Mouse (Mus musculus) CH12.LX (cell line): ENCODE measurements around the gene Ass1. TPM values are rescaled to one million over a fixed set of nuclear protein-coding genes. Genes with fewer than 3 reads are reported as not detected.

ENCODE experiments used
- DNase-seq: peaks from one replicate; pipeline ENCODE4 v3.0.0-alpha.2; 2013; ENCODE audit errors: extremely low read depth
- H3K27ac ChIP-seq: 2 replicates; pipeline ENCODE4 v1.5.1; 2012; ENCODE audit warnings: low read depth, mild to moderate bottlenecking, control low read depth, moderate library complexity; ENCODE audit not compliant: insufficient read depth
- H3K27me3 ChIP-seq: replicated peaks from 2 replicates; pipeline ENCODE3; 2012; ENCODE audit warnings: inconsistent platforms
- H3K36me3 ChIP-seq, 2 experiments: replicated peaks in 1 of 2; 2 replicates each; pipeline versions ENCODE3 to v1.6.1; 2012; ENCODE audit warnings: inconsistent platforms in 1 of 2, low read length in 1 of 2, mild to moderate bottlenecking in 1 of 2, mixed read lengths in 1 of 2, moderate library complexity in 1 of 2; ENCODE audit not compliant: control insufficient read depth in 1 of 2, insufficient read depth in 1 of 2
- H3K4me1 ChIP-seq, 2 experiments: 2 replicates each; pipeline ENCODE4 v1.6.1; 2012; ENCODE audit warnings: inconsistent platforms in 1 of 2, moderate library complexity in 1 of 2; ENCODE audit not compliant: insufficient read depth in 2 of 2, control insufficient read depth in 1 of 2
- H3K4me2 ChIP-seq: 2 replicates; pipeline ENCODE4 v1.6.1; 2012; ENCODE audit warnings: low read depth, mild to moderate bottlenecking, control low read depth; ENCODE audit not compliant: poor library complexity, insufficient read depth, severe bottlenecking
- H3K4me3 ChIP-seq, 3 experiments: fragments of 150-350 bp in 1 of 3; sonication (generic) in 1 of 3; replicated peaks in 1 of 3; 2 replicates each; pipeline versions ENCODE3 to v1.5.1; 2011 to 2012; ENCODE audit warnings: low read depth in 2 of 3, low read length in 2 of 3, mild to moderate bottlenecking in 2 of 3, moderate library complexity in 2 of 3, control low read depth in 1 of 3, improper control_type of control experiment in 1 of 3, inconsistent platforms in 1 of 3, mixed read lengths in 1 of 3; ENCODE audit not compliant: poor library complexity in 1 of 3
- H3K79me2 ChIP-seq: replicated peaks from 2 replicates; pipeline ENCODE4 v1.6.1; 2012; ENCODE audit warnings: mild to moderate bottlenecking, moderate library complexity; ENCODE audit not compliant: control insufficient read depth, poor library complexity, insufficient read depth, severe bottlenecking; ENCODE audit errors: extremely low read depth
- H3K9ac ChIP-seq: 2 replicates; pipeline ENCODE4 v1.6.1; 2012; ENCODE audit warnings: low read depth, mild to moderate bottlenecking, control low read depth, moderate library complexity; ENCODE audit not compliant: insufficient read depth
- H3K9me3 ChIP-seq: replicated peaks from 2 replicates; pipeline ENCODE3; 2012; ENCODE audit warnings: low read length, inconsistent platforms, mixed read lengths
- CHD1 ChIP-seq: IDR thresholded peaks from 2 replicates; pipeline ENCODE4 v1.6.1; 2012; ENCODE audit warnings: low read depth, low read length, improper control_type of control experiment, inconsistent platforms
- CTCF ChIP-seq, 2 experiments: IDR thresholded peaks in 1 of 2; conservative IDR thresholded peaks in 1 of 2; 2 replicates each; pipeline ENCODE4 v1.5.1; 2011 to 2012; ENCODE audit warnings: low read depth in 2 of 2, low read length in 2 of 2, improper control_type of control experiment in 1 of 2, inconsistent platforms in 1 of 2, mild to moderate bottlenecking in 1 of 2, moderate library complexity in 1 of 2
- E2F4 ChIP-seq: IDR thresholded peaks from 2 replicates; pipeline ENCODE4 v1.6.1; 2011; ENCODE audit warnings: low read depth, low read length, improper control_type of control experiment; ENCODE audit not compliant: insufficient replicate concordance
- EP300 ChIP-seq: IDR thresholded peaks from 2 replicates; pipeline ENCODE4 v1.6.1; 2011; ENCODE audit warnings: low read length, improper control_type of control experiment
- ETS1 ChIP-seq: conservative IDR thresholded peaks from 2 replicates; pipeline ENCODE4 v1.6.1; 2012; ENCODE audit warnings: low read depth, mild to moderate bottlenecking, inconsistent platforms, low read length, improper control_type of control experiment, moderate library complexity
- GABPA ChIP-seq: IDR thresholded peaks from 2 replicates; pipeline ENCODE4 v1.6.1; 2012; ENCODE audit warnings: low read depth, low read length, improper control_type of control experiment, inconsistent platforms; ENCODE audit not compliant: insufficient replicate concordance
- JUN ChIP-seq: IDR thresholded peaks from 2 replicates; pipeline ENCODE4 v1.6.1; 2011; ENCODE audit warnings: low read depth, mild to moderate bottlenecking, low read length, improper control_type of control experiment, moderate library complexity; ENCODE audit not compliant: insufficient read depth
- MAZ ChIP-seq: IDR thresholded peaks from 2 replicates; pipeline ENCODE4 v1.6.1; 2012; ENCODE audit warnings: low read depth, mild to moderate bottlenecking, inconsistent platforms, low read length, improper control_type of control experiment, moderate library complexity
- MEF2A ChIP-seq: IDR thresholded peaks from 2 replicates; pipeline ENCODE4 v1.6.1; 2014; ENCODE audit warnings: low read depth, mild to moderate bottlenecking, inconsistent platforms, low read length, improper control_type of control experiment, borderline replicate concordance
- MXI1 ChIP-seq: IDR thresholded peaks from 2 replicates; pipeline ENCODE4 v1.6.1; 2011; ENCODE audit warnings: mild to moderate bottlenecking, low read depth, low read length, improper control_type of control experiment
- MYC ChIP-seq: IDR thresholded peaks from 2 replicates; pipeline ENCODE4 v1.6.1; 2011; ENCODE audit warnings: low read depth, mild to moderate bottlenecking, improper control_type of control experiment, low read length
- NELFE ChIP-seq: IDR thresholded peaks from 2 replicates; pipeline ENCODE4 v1.6.1; 2011; ENCODE audit warnings: low read depth, low read length, improper control_type of control experiment
- NRF1 ChIP-seq: IDR thresholded peaks from 2 replicates; pipeline ENCODE4 v1.6.1; 2014; ENCODE audit warnings: low read depth, mild to moderate bottlenecking, inconsistent platforms, low read length, improper control_type of control experiment, moderate library complexity
- POLR2AphosphoS2 ChIP-seq: IDR thresholded peaks from 2 replicates; pipeline ENCODE4 v1.6.1; 2011; ENCODE audit warnings: low read depth, low read length, improper control_type of control experiment
- SIN3A ChIP-seq: IDR thresholded peaks from 2 replicates; pipeline ENCODE4 v1.6.1; 2012; ENCODE audit warnings: low read length, improper control_type of control experiment, inconsistent platforms
- SMC3 ChIP-seq: IDR thresholded peaks from 2 replicates; pipeline ENCODE4 v1.6.1; 2011; ENCODE audit warnings: low read depth, low read length, improper control_type of control experiment
- TBP ChIP-seq: conservative IDR thresholded peaks from 2 replicates; pipeline ENCODE4 v1.6.1; 2011; ENCODE audit warnings: low read depth, low read length, improper control_type of control experiment
- USF1 ChIP-seq: IDR thresholded peaks from 2 replicates; pipeline ENCODE4 v1.6.1; 2014; ENCODE audit warnings: low read depth, mild to moderate bottlenecking, inconsistent platforms, low read length, improper control_type of control experiment
- USF2 ChIP-seq: conservative IDR thresholded peaks from 2 replicates; pipeline ENCODE4 v1.6.1; 2011; ENCODE audit warnings: low read depth, low read length, improper control_type of control experiment
- ZMIZ1 ChIP-seq: IDR thresholded peaks from 2 replicates; pipeline ENCODE4 v1.6.1; 2012; ENCODE audit warnings: low read depth, mild to moderate bottlenecking, inconsistent platforms, low read length, improper control_type of control experiment
- dilution Hi-C: fragments of 300-500 bp; cut with MboI; formaldehyde crosslinking; loops from 2 replicates; pipeline ENCODE4 v1.14.3; 2020; ENCODE audit warnings: low sequenced_read_pairs; ENCODE audit not compliant: extremely low pct_unique_long_range_greater_than_20kb, extremely low pct_ligation_motif_present
- in situ Hi-C: fragments of 300-500 bp; cut with MboI; formaldehyde crosslinking; loops from 3 replicates; pipeline ENCODE4 v1.14.3; 2019; ENCODE audit warnings: low sequenced_read_pairs, low pct_ligation_motif_present, low pct_unique_long_range_greater_than_20kb, mixed read lengths
- polyA plus RNA-seq: library from polyadenylated mRNA; unstranded; fragments of >175 nt; gene quantifications from 2 replicates; pipeline ENCODE4 v1.2.1, GENCODE M21; 2012; ENCODE audit warnings: low read depth; ENCODE audit not compliant: insufficient read length
- total RNA-seq, 2 experiments: library from RNA; depleted of rRNA; stranded (reverse); fragments of 300-350 nt in 1 of 2; fragments of >200 nt in 1 of 2; gene quantifications; 2 replicates each; pipeline ENCODE4 v1.2.3; 2012 to 2014

Gene Ass1
- total and polyA plus RNA-seq, 3 experiments: 45.1 to 211 (median 87.8) TPM

DNA sequence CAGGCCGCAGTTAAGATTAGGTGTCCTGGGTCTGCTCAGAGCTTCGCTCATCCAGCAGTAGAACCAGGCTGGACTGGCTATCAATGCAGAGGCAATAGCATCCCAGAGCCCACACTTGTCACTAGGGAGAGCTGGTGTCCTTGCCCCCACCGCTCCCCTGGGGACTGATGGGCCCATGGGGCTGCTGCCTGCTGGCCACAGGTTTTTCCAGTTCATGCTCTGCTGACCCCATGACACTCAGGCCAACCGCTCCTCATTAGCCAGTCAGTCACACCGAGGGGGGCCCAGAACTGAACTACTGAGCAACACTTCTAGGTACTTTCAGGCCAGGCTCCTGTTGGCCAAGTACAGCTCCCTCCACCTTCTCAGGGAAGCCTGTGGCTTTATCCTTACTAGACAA is 24.3 kb downstream of the Ass1 start (continued):
- TF ChIP-seq SMC3 (no peak), MAZ (peak; percentile 93), USF2 (no peak), EP300 (peak; percentile 37; the same call in 1 of the 2 replicates), MEF2A (peak; percentile 19; the same call in 1 of the 2 replicates)

DNA sequence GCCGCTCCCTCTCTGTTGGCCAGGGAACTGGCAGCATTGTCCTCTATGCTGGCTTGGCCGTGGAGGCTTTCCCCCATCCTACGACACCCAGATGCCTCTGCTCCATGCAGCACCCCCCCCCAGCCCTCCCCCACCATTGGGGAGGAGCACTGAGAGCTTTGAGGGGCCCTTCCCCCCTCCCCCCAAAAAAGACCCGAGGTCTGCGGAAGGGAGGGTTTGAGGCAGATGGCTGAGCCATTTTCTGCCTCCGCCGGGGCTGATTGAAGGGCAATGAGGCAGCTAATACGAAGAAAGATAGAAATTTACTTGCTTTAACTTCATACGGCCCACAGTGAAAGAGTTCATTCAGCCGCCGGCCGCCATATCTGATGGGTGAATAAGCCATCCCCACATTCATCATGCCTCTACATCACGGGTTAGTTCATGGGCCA is 25.1 kb downstream of the Ass1 start:
- no peak for DNase-seq
- peaks cover 8% of the 10 kb centered on the region for H3K9me3 ChIP-seq
- no peak overlapping the region for H3K4me3 ChIP-seq
- no peak overlapping the region for H3K4me2 ChIP-seq
- peaks cover 0 to 94% of the 10 kb centered on the region in 2 experiments for H3K36me3 ChIP-seq
- no peaks in the 10 kb centered on the region for H3K79me2 ChIP-seq
- no peak overlapping the region for H3K27ac ChIP-seq
- in situ Hi-C loops (loop anchor here (25.0 kb wide), 1 partner anchor 292 kb away; no protein-coding TSS in a partner anchor), dilution Hi-C loops (no loop called here)
- H3K4me1 ChIP-seq: peaks cover 17 to 26% of the 10 kb centered on the region in 2 experiments
- H3K27me3 ChIP-seq: no peaks in the 10 kb centered on the region
- no peak for TF ChIP-seq EP300
- no peak overlapping the region for H3K9ac ChIP-seq

DNA sequence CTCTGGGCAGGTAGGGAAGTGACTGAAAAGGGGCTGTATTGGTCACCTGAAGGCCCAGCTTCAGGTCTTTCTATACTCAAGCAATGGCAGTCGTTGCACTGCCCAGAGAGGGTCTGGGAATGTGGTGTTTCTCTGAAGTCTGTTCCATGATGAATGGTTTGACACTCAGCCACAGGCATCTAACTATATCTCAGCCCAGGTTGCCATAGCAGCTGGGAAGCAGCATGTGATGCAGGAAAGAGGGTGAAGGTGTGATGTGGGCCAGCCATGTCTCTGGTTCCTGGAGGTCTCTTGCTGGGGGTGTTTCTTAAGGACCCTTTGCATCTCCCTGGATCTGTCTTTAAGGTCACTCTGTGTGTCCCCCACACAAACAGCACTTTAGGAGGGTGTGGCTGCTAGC is 26.1 kb downstream of the Ass1 start:
- Histone ChIP-seq H3K9me3 (peaks cover 8% of the 10 kb centered on the region), H3K27ac (no peak overlapping the region), H3K4me2 (no peak overlapping the region), H3K36me3 (peaks cover 6 to 97% of the 10 kb centered on the region in 2 experiments), H3K27me3 (no peaks in the 10 kb centered on the region), H3K9ac (no peak overlapping the region), H3K79me2 (no peaks in the 10 kb centered on the region), H3K4me1 (peaks cover 17 to 26% of the 10 kb centered on the region in 2 experiments), H3K4me3 (no peak overlapping the region)
- DNase-seq: no peak
- dilution Hi-C loops: no loop called here
- in situ Hi-C loops: loop anchor here (25.0 kb wide), 1 partner anchor 291 kb away; no protein-coding TSS in a partner anchor
- TF ChIP-seq SIN3A: no peak
- TF ChIP-seq MYC: no peak
- no peak for TF ChIP-seq GABPA
- TF ChIP-seq E2F4: no peak
- TF ChIP-seq JUN: no peak
- no peak for TF ChIP-seq NRF1
- no peak for TF ChIP-seq USF1
- TF ChIP-seq POLR2AphosphoS2: no peak
- TF ChIP-seq CHD1: no peak
- TF ChIP-seq SMC3: no peak
- no peak for TF ChIP-seq USF2
- no peak for TF ChIP-seq MXI1
- TF ChIP-seq TBP: no peak
- no peak for TF ChIP-seq CTCF (conservative IDR thresholded peaks at IDR 0.05 in 1 of 2, IDR thresholded peaks at IDR 0.05 in 1 of 2; ENCODE audit: low read depth in 2 of 2, low read length in 2 of 2)
- no peak for TF ChIP-seq ZMIZ1
- no peak for TF ChIP-seq NELFE
- no peak for TF ChIP-seq ETS1
